Mouse (Mus musculus): ENCODE measurements around the gene Cadm4.
"Not testable (repeated sequence)": the region's sequence is repeated elsewhere in the genome, so short reads cannot be mapped to it uniquely, and the experiment has no call there.

Cadm4 gene

DNA sequence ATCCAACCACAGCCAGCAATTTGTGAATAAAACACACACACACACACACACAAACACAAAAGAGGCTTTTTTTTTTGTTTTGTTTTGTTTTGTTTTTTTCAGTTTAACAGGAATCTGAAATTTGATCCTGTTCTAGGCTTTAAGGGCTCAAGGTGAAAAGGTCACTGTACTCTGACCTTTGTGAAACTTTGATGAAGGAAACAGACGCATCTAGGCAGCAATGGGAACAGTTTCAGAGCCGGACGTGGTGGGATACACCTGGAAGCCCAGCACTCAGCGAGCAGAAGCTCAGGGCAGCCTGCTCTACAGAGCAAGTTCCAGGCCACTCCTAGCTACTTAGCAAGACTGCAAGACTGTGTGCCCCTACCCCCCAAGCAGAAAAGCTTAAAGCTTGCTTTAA, 23.0 kb downstream of the Cadm4 start:
- no peak for DNase-seq

DNA sequence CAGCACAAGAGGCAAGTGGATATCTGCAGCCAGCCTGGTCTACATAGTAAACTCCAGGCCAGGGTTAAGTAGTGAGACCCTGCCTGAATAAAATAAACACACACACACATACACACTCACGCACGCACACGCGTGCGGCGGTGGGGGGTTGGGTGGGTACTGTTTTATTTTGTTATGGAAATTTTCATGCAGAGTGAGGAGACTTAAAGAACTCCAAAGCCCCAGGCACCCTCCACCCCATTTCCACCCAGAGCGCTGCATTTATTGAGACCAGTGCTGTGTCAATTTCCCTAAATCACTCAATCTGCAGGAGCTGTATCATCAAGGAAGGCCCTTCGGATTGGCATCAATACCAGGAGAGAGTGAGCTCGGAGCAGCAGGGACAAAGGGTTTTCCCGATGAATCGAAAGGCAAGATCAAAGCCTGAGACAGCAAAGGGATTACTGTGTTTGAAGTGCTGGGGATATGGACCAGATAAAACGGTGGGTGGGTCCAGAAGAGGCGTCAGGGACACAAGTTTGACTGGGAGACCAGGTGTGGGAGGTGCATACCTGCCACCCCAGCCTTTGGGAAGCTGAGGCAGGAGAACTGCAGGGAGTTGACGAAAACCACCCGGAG, 23.7 kb downstream of the Cadm4 start:
- no peak for DNase-seq

DNA sequence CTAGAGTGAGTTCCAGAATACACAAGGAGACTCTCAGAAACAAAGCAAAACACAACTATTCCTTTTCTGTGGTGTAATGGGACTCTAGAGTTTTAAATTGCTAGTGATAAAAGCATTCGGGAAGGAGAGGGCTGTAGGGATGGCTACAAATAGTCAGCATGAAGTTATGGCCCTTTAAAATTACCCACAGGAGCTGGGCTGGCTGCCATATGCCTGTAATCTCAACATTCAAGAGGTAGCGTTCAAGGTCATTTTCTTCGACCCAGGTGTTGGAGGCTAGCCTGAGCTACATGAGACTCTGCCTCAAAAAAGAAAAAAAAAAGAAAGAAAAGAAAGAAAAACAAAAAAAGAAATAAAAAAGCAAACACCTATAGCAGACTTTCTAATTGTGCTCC, 24.2 kb downstream of the Cadm4 start:
- no peak for DNase-seq

DNA sequence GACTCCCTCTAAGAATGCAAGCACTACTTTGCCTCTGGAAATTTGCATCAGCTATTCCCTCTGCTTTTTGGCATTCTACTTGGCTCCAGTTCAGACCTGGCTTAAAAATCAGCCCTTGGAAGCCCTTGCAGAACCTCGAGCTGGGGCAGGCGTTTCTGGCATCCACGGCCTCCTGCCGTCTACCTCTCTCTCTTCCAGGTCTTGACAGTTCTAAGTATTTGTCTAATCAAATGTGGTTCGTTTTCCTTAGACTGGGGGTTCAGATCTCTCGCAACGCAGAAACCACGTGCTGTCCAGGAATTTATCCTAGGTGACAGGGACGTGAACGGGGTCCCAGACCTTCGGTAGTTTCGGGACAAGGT, 24.6 kb downstream of the Cadm4 start:
- no peak for DNase-seq

DNA sequence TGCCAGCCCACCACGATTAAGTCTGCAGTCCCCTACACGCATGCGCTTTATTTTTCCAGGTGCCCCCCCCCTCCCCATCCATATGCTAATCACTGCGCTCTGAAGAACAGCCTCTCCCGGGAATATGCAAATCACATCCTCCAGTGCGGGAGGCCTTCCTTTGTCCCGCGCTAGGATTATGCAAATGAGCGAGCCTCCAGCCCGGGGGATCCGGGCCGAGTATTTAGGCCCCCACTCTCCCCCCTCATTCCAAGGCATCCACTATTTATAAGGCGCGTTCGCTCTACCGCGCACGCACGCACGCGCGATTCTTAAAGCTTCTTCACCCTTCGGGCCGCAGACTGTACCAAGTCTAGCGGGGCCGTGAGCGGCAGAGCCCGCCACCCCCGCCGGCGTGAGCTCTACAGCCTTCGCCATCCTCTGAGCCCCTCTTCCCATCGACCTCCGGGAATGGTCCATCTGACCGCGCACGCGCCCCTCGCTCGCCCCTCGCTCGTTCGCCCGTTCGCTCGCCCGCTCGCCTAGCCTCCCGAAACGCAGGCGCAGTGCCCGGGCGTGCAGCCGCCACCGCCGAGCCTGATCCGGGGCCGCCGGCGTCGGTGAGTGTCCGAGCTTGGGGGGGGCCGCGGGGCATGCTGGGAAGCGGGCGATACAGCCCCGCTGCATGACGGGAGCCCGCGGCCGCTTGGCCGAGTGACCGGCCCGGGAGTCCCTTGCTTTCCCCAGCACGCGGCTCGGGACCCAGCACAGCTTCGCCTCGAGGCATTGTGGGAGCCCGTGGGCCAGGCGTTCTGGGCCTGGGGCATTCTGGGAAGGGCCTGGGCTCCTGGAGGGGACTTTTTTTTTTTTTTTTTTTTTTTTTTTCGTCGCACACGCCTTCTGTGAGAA, 25.3 kb downstream of the Cadm4 start, which contains the start of gene Zfp428:
Gene Zfp428 (plus strand): TSS at position 169 of the 888 bp plus-strand sequence.
- DNase-seq, result peak; percentile 38 to 43

DNA sequence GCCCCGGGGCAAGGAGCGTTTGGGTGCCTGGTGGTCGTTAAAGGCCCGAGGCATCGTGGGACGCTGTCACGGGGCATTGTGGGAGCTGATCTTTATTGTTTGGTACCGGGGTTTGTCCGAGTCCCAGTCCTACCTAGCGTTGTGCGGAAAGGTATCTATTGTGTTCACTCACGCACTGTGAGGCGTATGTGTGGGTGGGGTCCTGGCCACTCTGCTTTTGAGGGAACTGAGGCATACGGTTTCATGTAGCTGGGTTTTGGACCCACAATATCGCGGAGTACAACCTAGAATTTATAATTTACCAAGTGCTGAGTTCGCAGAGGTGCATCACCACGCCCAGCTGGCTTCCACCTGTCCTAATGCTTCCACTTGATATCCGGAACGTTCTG, 25.9 kb downstream of the Cadm4 start:
- peak in 1 of 2 experiments; percentile 12 for DNase-seq

DNA sequence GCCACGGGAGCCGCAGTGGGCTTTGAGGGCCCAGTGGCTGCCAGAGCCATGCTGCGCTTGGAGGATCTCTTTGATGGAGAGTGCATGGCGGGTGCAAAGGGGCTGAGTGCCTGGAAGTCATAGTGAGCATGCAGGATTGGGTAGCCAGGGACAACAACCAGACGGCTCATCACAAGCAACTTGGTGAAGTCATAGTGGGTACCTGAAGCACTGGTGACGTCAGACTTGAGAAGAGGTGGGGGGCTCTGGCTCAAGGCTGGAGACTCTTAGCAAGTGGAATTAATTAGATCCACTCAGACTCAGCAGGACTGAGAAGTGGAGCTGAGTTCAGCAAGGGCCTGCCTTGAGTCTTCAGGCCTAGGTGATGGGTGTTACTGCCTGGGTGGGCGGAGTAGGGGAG, 30.5 kb downstream of the Cadm4 start, which contains the start of gene AC161166.1:
Gene AC161166.1 (minus strand): TSS at position 101 of the 400 bp plus-strand sequence.
- no peak for DNase-seq

DNA sequence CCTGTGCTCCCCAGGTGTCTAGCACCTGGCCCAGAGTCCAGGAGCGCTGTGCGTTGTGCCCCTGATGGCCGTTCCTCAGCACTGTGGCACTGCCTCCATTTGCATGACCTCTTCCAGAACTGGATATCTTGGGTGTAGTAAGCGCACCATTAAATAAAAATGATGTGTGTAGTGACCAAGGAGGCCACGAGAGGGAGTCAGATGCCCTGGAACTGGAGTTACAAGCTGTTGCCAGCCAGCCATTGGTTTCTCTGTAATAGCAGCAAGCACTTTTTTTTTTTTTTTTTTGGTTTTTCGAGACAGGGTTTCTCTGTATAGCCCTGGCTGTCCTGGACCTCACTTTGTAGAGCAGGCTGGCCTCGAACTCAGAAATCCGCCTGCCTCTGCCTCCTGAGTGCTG, 34.5 kb downstream of the Cadm4 start:
- not testable (repeated sequence) for DNase-seq

DNA sequence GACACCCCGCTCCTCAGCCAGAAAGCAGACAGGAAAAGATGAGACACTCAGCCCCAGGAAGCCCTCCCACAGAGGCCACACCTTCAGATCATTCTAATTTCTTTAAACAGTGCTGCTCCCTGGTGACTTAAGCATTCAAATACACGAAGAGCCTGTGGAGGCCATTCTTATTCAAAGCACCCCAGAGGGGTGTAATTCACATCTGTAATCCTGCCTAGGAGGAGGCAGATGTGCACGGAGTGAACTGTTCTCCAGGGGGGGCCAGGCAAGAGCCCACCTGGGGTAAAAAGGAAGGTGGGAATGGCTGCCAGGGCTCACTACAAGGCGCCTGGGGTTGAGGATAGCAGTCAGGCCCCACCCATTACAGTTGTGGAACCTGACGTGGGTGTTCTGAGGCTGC, 35.3 kb downstream of the Cadm4 start:
- no peak for DNase-seq

DNA sequence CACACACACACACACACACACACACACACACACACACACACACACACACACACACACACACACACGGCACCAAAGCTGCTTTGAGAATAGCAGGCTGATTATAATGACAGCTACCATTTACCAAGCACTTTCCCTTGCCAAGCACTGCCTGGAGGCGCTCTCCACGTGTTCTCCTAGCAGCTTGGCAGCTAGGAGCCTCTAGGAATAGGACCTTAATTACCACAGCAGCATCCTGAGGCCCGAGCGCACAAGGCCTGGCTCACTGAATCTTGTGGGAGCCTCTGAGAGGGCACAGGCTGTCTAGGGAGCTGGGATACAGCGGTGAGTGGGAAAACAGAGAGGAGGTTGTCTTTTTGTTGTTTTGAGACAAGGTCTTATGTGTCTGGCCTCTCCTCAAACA, 35.8 kb downstream of the Cadm4 start:
- no peak for DNase-seq

DNA sequence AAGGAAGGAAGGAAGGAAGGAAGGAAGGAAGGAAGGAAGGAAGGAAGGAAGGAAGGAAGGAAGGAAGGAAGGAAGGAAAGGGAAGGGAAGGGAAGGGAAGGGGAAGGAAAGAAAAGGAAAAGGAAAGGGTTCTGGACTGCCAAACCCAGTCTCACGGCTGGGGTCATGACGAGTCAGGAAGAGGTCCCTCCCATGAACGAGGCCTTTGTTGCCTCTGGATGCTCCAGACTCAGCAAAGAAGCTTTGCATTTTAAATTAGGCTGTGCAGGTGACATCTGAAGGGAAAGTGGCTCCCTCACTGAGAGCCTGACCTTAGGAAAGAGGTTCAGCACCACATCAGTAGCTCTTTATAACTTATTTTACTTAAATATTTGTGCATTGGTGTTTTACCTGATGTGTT, 37.3 kb downstream of the Cadm4 start:
- no peak for DNase-seq

DNA sequence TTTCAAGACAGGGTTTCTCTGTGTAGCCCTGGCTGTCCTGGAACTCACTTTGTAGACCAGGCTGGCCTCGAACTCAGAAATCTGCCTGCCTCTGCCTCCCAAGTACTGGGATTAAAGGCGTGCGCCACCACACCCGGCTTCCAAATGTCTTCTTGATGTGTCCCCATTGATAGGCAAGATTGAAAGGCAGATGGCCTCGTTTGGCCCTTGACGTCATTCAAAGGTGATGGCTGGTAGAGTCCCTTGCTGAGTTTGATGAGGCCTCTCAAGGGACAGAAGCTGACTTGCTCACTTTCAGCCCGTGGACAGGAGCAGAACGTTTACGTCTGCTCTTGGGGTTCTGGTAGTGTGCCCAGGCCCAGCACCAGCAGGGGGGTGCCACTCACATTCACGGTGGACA, 38.2 kb downstream of the Cadm4 start:
- not testable (repeated sequence) for DNase-seq

DNA sequence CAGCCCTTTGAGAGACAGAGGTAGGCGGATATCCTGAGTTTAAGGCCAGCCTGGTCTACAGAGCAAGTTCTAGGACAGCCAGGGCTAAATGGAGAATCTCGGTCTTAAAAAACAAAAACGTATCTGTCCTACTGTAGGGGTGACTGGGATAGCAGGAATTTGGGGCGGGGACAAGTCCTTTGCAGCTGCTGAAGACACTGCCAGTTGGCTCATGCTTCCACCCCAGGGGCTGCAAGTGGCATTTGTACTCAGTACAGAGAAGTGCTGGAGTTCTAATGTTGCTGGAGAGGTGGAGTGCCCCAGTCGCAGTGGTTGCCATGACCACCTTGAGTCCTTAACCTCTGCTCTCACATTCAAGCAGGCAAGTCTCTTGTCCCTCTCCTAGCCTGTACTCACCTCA, 41.0 kb downstream of the Cadm4 start:
- DNase-seq, result no peak

DNA sequence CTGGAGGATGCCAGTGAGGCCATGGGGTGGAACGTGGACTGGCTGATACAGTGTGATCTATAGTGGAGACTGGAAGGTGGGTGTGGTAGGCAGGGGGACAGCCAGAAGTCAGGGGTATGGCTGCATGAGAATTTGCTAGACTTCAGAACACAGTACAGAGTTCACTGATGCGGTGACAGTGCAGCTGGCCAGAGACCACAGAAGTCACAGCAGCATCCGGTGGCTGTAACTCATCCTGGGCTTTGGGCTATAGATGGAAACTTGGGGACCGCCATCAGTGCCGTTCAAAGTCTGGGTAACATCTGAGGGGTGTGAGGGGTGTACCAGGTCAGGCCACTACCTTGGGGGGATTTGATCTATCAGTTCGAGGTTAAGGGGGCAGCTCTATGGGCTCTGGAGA, 41.9 kb downstream of the Cadm4 start:
- no peak for DNase-seq

DNA sequence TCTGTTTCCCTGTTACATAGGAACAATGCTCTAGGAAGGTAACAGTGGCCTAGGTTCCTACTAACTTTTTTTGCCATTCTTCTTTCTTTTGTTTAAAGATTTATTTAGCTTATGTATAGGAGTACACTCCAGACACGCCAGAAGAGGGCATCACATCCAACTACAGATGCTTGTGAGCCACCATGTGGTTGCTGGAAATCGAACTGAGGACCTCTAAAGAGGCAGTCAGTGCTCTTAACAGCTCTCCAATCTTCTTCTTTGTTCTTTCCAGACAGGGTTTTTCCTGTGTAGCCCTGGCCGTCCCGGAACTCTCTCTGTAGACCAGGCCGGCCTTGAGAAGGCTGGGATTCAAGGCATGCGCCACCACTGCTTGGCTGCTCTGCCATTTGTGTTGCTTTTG, 43.2 kb downstream of the Cadm4 start:
- no peak for DNase-seq

DNA sequence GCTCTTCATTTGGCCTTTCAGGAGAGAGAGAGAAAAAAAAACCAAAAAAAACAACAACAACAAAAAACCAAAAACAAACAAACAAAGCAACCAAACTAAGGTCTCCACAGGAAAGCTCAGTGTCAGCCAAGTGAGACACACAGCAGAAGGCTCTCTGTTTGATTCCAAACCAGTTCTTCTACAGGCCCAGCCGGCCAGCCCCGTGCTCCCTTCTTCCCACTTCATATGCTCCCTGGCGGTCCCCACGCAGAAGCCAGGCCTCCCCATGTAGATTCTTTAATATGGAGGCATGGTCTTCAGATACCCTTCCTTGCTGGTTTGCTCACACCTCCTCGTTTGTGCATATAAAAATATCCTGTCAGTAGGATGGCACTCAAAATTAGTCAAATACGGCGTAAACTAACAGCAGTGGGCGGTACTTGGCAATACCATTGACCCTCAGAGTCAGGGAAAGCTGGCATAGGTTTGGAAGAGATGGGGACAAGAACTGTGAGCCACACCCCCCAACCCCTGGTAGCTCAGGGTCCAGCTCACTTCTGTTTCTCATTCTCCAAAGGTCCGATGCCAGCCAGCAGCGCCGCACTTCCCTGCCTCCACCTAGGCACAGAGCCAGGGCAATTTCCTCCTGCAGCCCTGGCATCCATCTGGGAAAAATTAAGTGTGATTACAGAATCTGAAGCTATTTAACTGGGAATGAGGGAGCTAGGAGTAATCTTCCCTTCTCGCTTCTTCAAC, 44.0 kb downstream of the Cadm4 start:
- no peak for DNase-seq

DNA sequence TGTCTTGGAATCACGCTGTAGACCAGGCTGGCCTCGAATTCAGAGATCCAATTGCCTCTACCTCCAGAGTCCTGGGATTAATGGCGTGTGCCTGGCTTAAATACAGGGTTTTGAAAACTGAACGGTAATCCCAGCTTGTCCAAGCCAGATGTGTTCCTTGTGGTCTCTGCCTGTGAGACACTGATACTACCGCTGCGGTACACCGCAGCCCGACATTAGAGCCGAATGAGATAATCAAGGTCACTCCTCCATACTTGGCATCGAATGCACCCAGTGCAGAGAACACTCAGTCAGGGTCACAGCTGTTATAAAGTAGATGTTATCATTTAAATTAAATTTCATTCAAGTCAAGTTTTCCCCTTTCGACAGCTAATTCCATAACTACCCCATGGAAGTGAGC, 47.0 kb downstream of the Cadm4 start:
- DNase-seq, result no peak

DNA sequence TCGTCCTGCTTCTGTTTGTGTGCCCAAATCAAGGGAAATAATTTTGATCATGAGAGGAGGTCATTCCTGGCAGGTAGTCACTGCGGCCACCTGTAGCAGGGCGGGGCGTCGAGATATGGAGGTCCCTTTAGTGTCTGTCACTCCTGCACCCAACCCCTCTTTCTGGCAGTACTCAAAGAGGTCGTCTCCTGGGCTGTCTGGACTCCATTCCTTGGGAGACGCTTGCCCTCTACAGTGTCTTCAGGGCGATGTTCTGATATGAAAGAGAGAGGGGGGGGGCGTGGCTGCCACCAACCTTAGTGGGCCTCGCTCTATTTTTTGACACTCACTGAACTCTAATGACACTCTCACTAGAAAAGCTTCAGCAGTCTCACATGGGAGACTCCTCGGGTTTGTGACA, 47.8 kb downstream of the Cadm4 start:
- DNase-seq, result no peak

DNA sequence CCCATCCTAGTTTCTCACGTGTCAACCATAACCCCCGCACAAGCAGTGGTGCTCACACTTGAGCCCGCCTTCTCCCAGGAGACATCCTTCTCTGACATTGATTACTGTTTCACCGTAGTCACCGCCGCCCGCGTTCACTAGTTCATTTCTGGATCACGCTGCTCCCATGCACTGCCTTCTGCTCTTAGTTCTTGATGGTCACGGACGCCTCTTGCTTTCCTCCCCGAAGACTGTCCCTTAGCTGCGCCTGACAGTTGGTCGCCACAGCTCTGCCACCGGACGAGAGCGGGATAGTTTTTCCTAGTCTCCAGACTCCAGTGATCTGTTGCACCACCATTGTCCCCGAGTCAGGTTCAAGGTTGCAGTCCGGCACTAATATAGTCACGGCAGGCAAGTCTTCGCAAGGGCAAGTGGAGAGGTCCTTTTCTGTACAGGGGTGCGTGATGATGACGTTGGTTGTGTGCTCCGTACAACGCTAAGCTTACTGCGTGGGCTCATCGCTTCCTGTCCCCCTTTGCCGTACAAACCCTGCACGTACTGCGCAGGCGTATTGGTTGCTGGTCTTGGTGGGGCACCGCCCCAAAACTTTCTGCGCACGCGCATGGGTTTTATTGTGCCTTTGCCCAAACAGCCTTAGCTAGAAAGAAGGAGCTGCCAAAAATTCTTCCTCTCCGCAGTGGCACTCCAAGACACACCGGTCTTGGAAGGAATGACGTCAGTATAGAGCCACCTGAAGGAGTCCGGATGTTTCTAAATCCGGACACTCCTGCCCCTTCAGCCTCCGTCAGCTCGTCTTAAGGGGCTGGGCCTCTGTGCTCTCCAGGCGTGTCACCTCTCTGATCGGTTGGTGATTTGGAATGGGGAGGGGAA, 48.5 kb downstream of the Cadm4 start, which contains the start of gene Irgq:
Gene Irgq (plus strand): TSS at position 628 of the 870 bp plus-strand sequence.
- peak; percentile 96 to 98 for DNase-seq

DNA sequence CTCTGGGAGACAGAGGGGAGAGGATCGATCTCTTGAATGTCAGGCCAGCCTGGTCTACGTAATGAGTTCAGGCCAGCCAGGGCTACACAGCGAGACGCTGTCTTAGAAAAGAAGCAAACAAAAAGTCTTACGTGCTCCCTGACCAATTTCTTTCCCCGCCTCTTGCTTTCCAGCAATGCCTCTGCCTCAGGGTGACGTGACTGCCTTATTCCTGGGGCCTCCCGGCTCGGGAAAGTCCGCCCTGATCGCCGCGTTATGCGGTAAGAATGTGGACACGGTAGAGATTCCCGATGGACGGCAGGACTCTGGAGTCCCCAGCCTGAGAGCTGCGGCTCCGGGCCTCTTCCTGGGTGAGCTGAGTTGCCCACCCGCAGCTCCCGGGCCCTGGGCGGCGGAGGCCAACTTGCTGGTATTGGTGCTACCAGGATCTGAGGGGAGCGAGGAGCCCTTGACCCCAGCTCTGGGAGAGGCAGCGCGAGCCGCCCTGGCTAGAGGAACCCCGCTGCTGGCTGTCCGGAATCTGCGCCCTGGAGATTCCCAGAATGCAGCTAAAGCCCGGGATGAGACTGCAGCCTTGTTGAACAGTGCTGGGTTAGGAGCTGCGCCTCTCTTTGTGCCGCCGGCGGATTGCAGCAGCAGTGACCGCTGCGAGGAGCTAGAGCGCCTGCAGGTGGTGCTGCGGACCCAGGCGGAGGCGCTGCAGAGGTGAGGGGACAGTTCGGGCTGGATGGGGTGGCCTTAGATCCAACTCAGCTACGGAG, 49.6 kb downstream of the Cadm4 start:
- peak; percentile 48 to 49 for DNase-seq

DNA sequence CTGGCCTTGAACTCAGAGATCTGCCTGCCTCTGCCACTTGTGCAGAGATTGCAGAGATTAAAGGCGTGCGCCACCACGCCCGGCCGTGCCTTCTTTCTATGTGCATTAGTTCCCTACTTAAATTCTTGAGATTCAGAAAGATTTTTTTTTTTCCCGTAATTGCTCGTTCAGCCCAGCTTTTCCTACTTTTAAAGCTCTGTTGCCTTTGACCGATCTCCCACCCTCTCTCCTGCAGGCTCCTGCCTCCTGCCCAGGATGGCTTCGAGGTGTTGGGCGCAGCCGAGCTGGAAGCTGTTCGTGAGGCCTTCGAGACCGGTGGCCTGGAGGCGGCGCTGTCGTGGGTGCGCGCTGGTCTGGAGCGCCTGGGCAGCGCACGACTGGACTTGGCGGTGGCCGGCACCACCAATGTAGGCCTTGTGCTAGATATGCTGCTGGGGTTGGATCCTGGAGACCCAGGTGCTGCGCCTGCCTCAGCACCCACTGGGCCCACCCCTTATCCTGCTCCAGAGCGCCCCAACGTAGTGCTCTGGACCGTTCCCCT, 51.3 kb downstream of the Cadm4 start:
- DNase-seq, result no peak
